Mouse (Mus musculus): ENCODE measurements around the gene Calml3. TPM values are rescaled to one million over a fixed set of nuclear protein-coding genes. Genes with fewer than 3 reads are reported as not detected.

Gene Calml3
- total RNA-seq, 2 experiments from 2014 or later: not detected

Other genes with a start within 250 kb of the Calml3 start
- gene Fam208b, start 193.2 kb downstream of the Calml3 start, total RNA-seq (2021): 10 to 100 TPM; 11.1 to 13.1 TPM
- 1 to 10 TPM; 7.0 to 9.6 TPM for gene Asb13, start 170.3 kb downstream of the Calml3 start, total RNA-seq (2021)
- not detected for gene Calm4, start 33.4 kb upstream of the Calml3 start, total RNA-seq (2021)
- gene Calm5, start 49.9 kb upstream of the Calml3 start, total RNA-seq (2021): not detected
- gene Net1, start 113.9 kb upstream of the Calml3 start, total RNA-seq (2021): 10 to 100 TPM; 19.8 to 20.0 TPM
- gene Tubal3, start 114.0 kb upstream of the Calml3 start, total RNA-seq (2021): not detected
- gene Ucn3, start 141.0 kb upstream of the Calml3 start, total RNA-seq (2021): not detected
- 1 to 10 TPM; 6.5 to 8.6 TPM for gene Akr1c14, start 244.7 kb upstream of the Calml3 start, total RNA-seq (2021)

Measured in heart, postnatal 25 days (tissue).